Mouse (Mus musculus): Measurements from ENCODE around the gene Fbxo21. TPM values are rescaled to one million over a fixed set of nuclear protein-coding genes. Genes with fewer than 3 reads are reported as not detected.

Gene Fbxo21
- polyA plus RNA-seq, 1 experiment from 2014 or later: 51.6 TPM

GRCm38 (mm10) chr5:118029035-118029408 is 52.5 kb downstream of the Fbxo21 start:
- no peaks in the 10 kb centered on the region for H3K36me3 ChIP-seq (ENCODE audit: insufficient read depth, low read length)
- peak overlapping the region; percentile 96 for H3K4me2 ChIP-seq (ENCODE audit: low read length)
- H3K27ac ChIP-seq: no peak overlapping the region
- no peak for DNase-seq (ENCODE audit: low spot score)
- peak overlapping the region; percentile 55 for H3K4me3 ChIP-seq (replicated peaks; ENCODE audit: low read depth, low read length)
- peaks cover 19% of the 10 kb centered on the region; the same call in 1 of the 2 replicates for H3K4me1 ChIP-seq (replicated peaks; ENCODE audit: insufficient read depth, low read length)
- no peaks in the 10 kb centered on the region for H3K9me3 ChIP-seq (replicated peaks; ENCODE audit: low read length)
- no peak overlapping the region for H3K9ac ChIP-seq (ENCODE audit: low read depth, low read length)
- H3K27me3 ChIP-seq (ENCODE audit: insufficient read depth, low read length): peaks cover 43% of the 10 kb centered on the region
- ATAC-seq (replicated peaks; ENCODE audit: low FRiP score, low read depth): peak; percentile 9; the same call in 1 of the 2 replicates
- 5% methylated on average over 12 of the region's 12 CpGs for WGBS
- TF ChIP-seq CTCF (IDR thresholded peaks at IDR 0.05; ENCODE audit: low read depth): no peak

GRCm38 (mm10) chr5:118029420-118029819 is 52.9 kb downstream of the Fbxo21 start:
- ATAC-seq (replicated peaks; ENCODE audit: low FRiP score, low read depth): no peak
- Histone ChIP-seq H3K4me3 (replicated peaks; ENCODE audit: low read depth, low read length) (peak overlapping the region; percentile 55; the same call in 1 of the 2 replicates), H3K4me2 (ENCODE audit: low read length) (peak overlapping the region; percentile 96), H3K27ac (no peak overlapping the region), H3K4me1 (replicated peaks; ENCODE audit: insufficient read depth, low read length) (peaks cover 19% of the 10 kb centered on the region; the same call in 1 of the 2 replicates), H3K9me3 (replicated peaks; ENCODE audit: low read length) (no peaks in the 10 kb centered on the region), H3K9ac (ENCODE audit: low read depth, low read length) (no peak overlapping the region), H3K36me3 (ENCODE audit: insufficient read depth, low read length) (no peaks in the 10 kb centered on the region), H3K27me3 (ENCODE audit: insufficient read depth, low read length) (peaks cover 43% of the 10 kb centered on the region)
- TF ChIP-seq CTCF (IDR thresholded peaks at IDR 0.05; ENCODE audit: low read depth): no peak
- WGBS: 4% methylated on average over 10 of the region's 10 CpGs
- DNase-seq (ENCODE audit: low spot score): no peak

- DNase-seq (ENCODE audit: low spot score) (no peak), ATAC-seq (replicated peaks; ENCODE audit: low FRiP score, low read depth) (no peak)
- Histone ChIP-seq H3K9ac (ENCODE audit: low read depth, low read length) (no peak overlapping the region), H3K27me3 (ENCODE audit: insufficient read depth, low read length) (peaks cover 43% of the 10 kb centered on the region), H3K4me2 (ENCODE audit: low read length) (no peak overlapping the region), H3K36me3 (ENCODE audit: insufficient read depth, low read length) (no peaks in the 10 kb centered on the region), H3K4me1 (replicated peaks; ENCODE audit: insufficient read depth, low read length) (peaks cover 19% of the 10 kb centered on the region; the same call in 1 of the 2 replicates), H3K27ac (no peak overlapping the region), H3K4me3 (replicated peaks; ENCODE audit: low read depth, low read length) (no peak overlapping the region), H3K9me3 (replicated peaks; ENCODE audit: low read length) (no peaks in the 10 kb centered on the region)
- 92% methylated on average over 9 of the region's 9 CpGs for WGBS
- TF ChIP-seq CTCF (IDR thresholded peaks at IDR 0.05; ENCODE audit: low read depth): no peak
Observed at GRCm38 (mm10) chr5:118030022-118030675, 53.6 kb downstream of the Fbxo21 start.

- H3K4me3 ChIP-seq (replicated peaks; ENCODE audit: low read depth, low read length): no peak overlapping the region
- no peak overlapping the region for H3K9ac ChIP-seq (ENCODE audit: low read depth, low read length)
- 51% methylated on average over 5 of the region's 5 CpGs for WGBS
- no peak overlapping the region for H3K27ac ChIP-seq
- H3K4me2 ChIP-seq (ENCODE audit: low read length): no peak overlapping the region
- no peaks in the 10 kb centered on the region for H3K36me3 ChIP-seq (ENCODE audit: insufficient read depth, low read length)
- DNase-seq (ENCODE audit: low spot score) (no peak), ATAC-seq (replicated peaks; ENCODE audit: low FRiP score, low read depth) (no peak)
- no peaks in the 10 kb centered on the region for H3K9me3 ChIP-seq (replicated peaks; ENCODE audit: low read length)
- peaks cover 37% of the 10 kb centered on the region for H3K27me3 ChIP-seq (ENCODE audit: insufficient read depth, low read length)
- H3K4me1 ChIP-seq (replicated peaks; ENCODE audit: insufficient read depth, low read length): peaks cover 19% of the 10 kb centered on the region; the same call in 1 of the 2 replicates
- no peak for TF ChIP-seq CTCF (IDR thresholded peaks at IDR 0.05; ENCODE audit: low read depth)
Observed at GRCm38 (mm10) chr5:118031059-118031458, 54.5 kb downstream of the Fbxo21 start.

DNA sequence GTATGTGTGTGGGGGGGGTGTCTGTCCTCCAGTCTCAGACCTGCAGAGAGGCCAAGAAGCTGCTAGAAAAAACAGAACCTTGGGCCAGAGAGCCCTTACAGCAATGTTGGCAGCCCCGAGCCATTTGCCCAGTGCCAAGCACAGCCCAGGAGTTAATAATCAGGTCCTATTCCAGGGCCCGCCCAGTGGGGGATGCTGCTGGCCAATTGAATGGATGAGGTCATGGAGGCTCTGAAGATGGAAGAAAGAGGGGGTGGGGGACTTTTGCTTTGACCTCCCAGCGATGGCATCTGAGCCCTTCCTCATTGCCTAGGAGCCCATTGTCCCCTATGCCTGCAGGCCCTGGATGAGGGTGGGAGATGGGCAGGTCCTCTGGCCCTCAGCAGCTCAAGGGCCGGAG is 55.0 kb downstream of the Fbxo21 start:
- Histone ChIP-seq H3K27ac (no peak overlapping the region), H3K4me3 (replicated peaks; ENCODE audit: low read depth, low read length) (no peak overlapping the region), H3K9ac (ENCODE audit: low read depth, low read length) (no peak overlapping the region), H3K36me3 (ENCODE audit: insufficient read depth, low read length) (no peaks in the 10 kb centered on the region), H3K27me3 (ENCODE audit: insufficient read depth, low read length) (peaks cover 36% of the 10 kb centered on the region), H3K9me3 (replicated peaks; ENCODE audit: low read length) (no peaks in the 10 kb centered on the region), H3K4me1 (replicated peaks; ENCODE audit: insufficient read depth, low read length) (peaks cover 19% of the 10 kb centered on the region; the same call in 1 of the 2 replicates), H3K4me2 (ENCODE audit: low read length) (no peak overlapping the region)
- DNase-seq (ENCODE audit: low spot score): no peak
- no peak for TF ChIP-seq CTCF (IDR thresholded peaks at IDR 0.05; ENCODE audit: low read depth)
- 65% methylated on average over 4 of the region's 4 CpGs for WGBS
- ATAC-seq (replicated peaks; ENCODE audit: low FRiP score, low read depth): no peak

- TF ChIP-seq CTCF (IDR thresholded peaks at IDR 0.05; ENCODE audit: low read depth): no peak
- no peak for DNase-seq (ENCODE audit: low spot score)
- peaks cover 14% of the 10 kb centered on the region; the same call in 1 of the 2 replicates for H3K4me1 ChIP-seq (replicated peaks; ENCODE audit: insufficient read depth, low read length)
- H3K27ac ChIP-seq: 0 out of 2 replicates have a peak overlapping the region, but pooled peaks have one; percentile 13
- no peaks in the 10 kb centered on the region for H3K36me3 ChIP-seq (ENCODE audit: insufficient read depth, low read length)
- no peak overlapping the region for H3K9ac ChIP-seq (ENCODE audit: low read depth, low read length)
- H3K4me2 ChIP-seq (ENCODE audit: low read length): no peak overlapping the region
- 37% methylated on average over 4 of the region's 4 CpGs for WGBS
- peaks cover 19% of the 10 kb centered on the region for H3K27me3 ChIP-seq (ENCODE audit: insufficient read depth, low read length)
- no peak overlapping the region for H3K4me3 ChIP-seq (replicated peaks; ENCODE audit: low read depth, low read length)
- ATAC-seq (replicated peaks; ENCODE audit: low FRiP score, low read depth): no peak
- no peaks in the 10 kb centered on the region for H3K9me3 ChIP-seq (replicated peaks; ENCODE audit: low read length)
Observed at GRCm38 (mm10) chr5:118033328-118033727, 56.8 kb downstream of the Fbxo21 start.
